Mouse (Mus musculus): Measurements from ENCODE around the gene Gga1.
A peak's percentile ranks its signal among the peaks of the same experiment; 100 is the strongest.

DNA sequence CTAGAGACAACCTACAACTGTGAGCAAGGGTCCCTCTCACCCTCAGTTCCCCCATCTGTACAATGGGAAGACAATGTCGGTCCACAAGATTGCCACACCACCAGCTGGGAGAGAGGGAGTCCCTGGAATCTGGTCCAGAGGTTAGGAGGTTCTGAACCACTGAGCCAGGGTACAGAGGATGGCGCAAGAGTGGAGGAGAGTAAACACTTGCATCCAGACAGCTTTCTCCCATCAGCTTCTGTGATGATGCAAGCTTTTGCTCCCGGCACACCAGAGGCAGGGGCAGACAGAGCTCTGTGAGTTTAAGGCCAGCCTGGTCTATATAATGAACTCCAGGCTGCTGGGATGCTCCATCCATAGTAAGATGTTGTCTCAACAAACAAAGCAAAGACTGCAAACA, 36.7 kb upstream of the Gga1 start:
- TF ChIP-seq EP300 (IDR thresholded peaks at IDR 0.05; ENCODE audit: insufficient read depth, low read depth, low read length) = peak; percentile 74; the same call in 1 of the 2 replicates
- TF ChIP-seq POLR2A (IDR thresholded peaks at IDR 0.05; ENCODE audit: insufficient read depth, low read depth, low read length) = no peak

All from heart, adult 2 months (tissue).